Mouse (Mus musculus) liver, embryonic 14.5 days (tissue): ENCODE measurements around the gene Gpr89. TPM values are rescaled to one million over a fixed set of nuclear protein-coding genes. Genes with fewer than 3 reads are reported as not detected.

Source experiments
- ATAC-seq: fragments of 200-750 bp; cut with Nextera tagmentation; 2 replicates; pipeline ENCODE4 v1.8.0; 2017; ENCODE audit warnings: moderate number of reproducible peaks, mild to moderate bottlenecking, moderate library complexity; ENCODE audit not compliant: insufficient read depth
- DNase-seq, 3 experiments: peaks; one replicate each; pipeline ENCODE4 v3.0.0-alpha.2; 2012 to 2013; ENCODE audit warnings: low read depth in 3 of 3, low spot score in 3 of 3
- H3K27ac ChIP-seq: fragments of 300-500 bp; sonication (generic); 2 replicates; pipeline ENCODE4 v1.5.1; 2014; ENCODE audit warnings: moderate library complexity, mild to moderate bottlenecking, control low read depth, inconsistent platforms
- H3K27me3 ChIP-seq: fragments of 300-500 bp; sonication (generic); 2 replicates; pipeline ENCODE4 v1.6.1; 2014; ENCODE audit warnings: mild to moderate bottlenecking, low read length, moderate library complexity; ENCODE audit not compliant: control insufficient read depth, insufficient read depth
- H3K36me3 ChIP-seq: fragments of 300-500 bp; sonication (generic); replicated peaks from 2 replicates; pipeline ENCODE4 v1.6.1; 2014; ENCODE audit warnings: low read depth; ENCODE audit not compliant: control insufficient read depth, insufficient read depth
- H3K4me1 ChIP-seq, 2 experiments: fragments of 200-500 bp in 1 of 2; fragments of 300-500 bp in 1 of 2; sonication (generic) in 1 of 2; replicated peaks; 2 replicates each; pipeline ENCODE4 v1.6.1; 2012 to 2014; ENCODE audit warnings: antibody characterized with exemption in 1 of 2, inconsistent platforms in 1 of 2, low read length in 1 of 2; ENCODE audit not compliant: control insufficient read depth in 2 of 2, insufficient read depth in 2 of 2
- H3K4me2 ChIP-seq: fragments of 300-500 bp; sonication (generic); 2 replicates; pipeline ENCODE4 v1.6.1; 2014; ENCODE audit warnings: low read depth, mild to moderate bottlenecking, control low read depth, moderate library complexity
- H3K4me3 ChIP-seq, 2 experiments: fragments of 200-500 bp in 1 of 2; fragments of 300-500 bp in 1 of 2; sonication (generic) in 1 of 2; 2 replicates each; pipeline ENCODE4 v1.5.1; 2012 to 2014; ENCODE audit warnings: low read depth in 2 of 2, low read length in 2 of 2, mild to moderate bottlenecking in 2 of 2, control low read depth in 1 of 2, inconsistent platforms in 1 of 2, moderate library complexity in 1 of 2; ENCODE audit not compliant: insufficient read depth in 1 of 2
- H3K9ac ChIP-seq: fragments of 300-500 bp; sonication (generic); replicated peaks from 2 replicates; pipeline ENCODE4 v1.6.1; 2014; ENCODE audit warnings: mild to moderate bottlenecking, control low read depth, moderate library complexity
- H3K9me3 ChIP-seq: fragments of 300-500 bp; sonication (generic); 2 replicates; pipeline ENCODE4 v1.6.1; 2016; ENCODE audit warnings: low read length, mixed read lengths; ENCODE audit not compliant: control insufficient read depth
- CTCF ChIP-seq: IDR thresholded peaks from 2 replicates; pipeline ENCODE4 v1.5.1; 2016; ENCODE audit warnings: antibody characterized with exemption, low read depth, control low read depth
- EP300 ChIP-seq: IDR thresholded peaks from 2 replicates; pipeline ENCODE4 v1.6.1; 2016; ENCODE audit warnings: antibody characterized with exemption, low read depth
- WGBS: fragments of 180-500 bp; shearing (Covaris S2); extraction: QIAGEN DNeasy Blood & Tissue Kit; methylation state at CpG from one replicate; pipeline ENCODE4 v1.1.7; 2014; ENCODE audit not compliant: insufficient replicate concordance; 5-methylcytosine and 5-hydroxymethylcytosine counted together
- polyA plus RNA-seq, 2 experiments: library from polyadenylated mRNA; depleted of rRNA in 1 of 2; stranded (reverse) in 1 of 2; unstranded in 1 of 2; fragments of >200 nt; fragmentation: Nextera tagmentation in 1 of 2; extraction: Ambion mirVana in 1 of 2; gene quantifications; 2 replicates each; pipeline versions ENCODE4 v1.2.1 to v1.2.3; 2012 to 2014

Gpr89 gene
- polyA plus RNA-seq, 2 experiments, result 4.9 to 24.7 TPM

- DNase-seq (no peak), ATAC-seq (no peak)
- Histone ChIP-seq H3K4me2 (no peak overlapping the region), H3K9ac (no peak overlapping the region), H3K4me3 (no peak overlapping the region), H3K36me3 (no peaks in the 10 kb centered on the region), H3K4me1 (no peaks in the 10 kb centered on the region), H3K9me3 (no peaks in the 10 kb centered on the region), H3K27me3 (no peaks in the 10 kb centered on the region), H3K27ac (no peak overlapping the region)
- WGBS, result 77% methylated on average over 4 of the region's 4 CpGs
- TF ChIP-seq EP300 (no peak), CTCF (no peak)
Measured at GRCm38 (mm10) chr3:96821581-96821980, 83.6 kb downstream of the Gpr89 start.

GRCm38 (mm10) chr3:96820116-96820915 lies 84.8 kb downstream of the Gpr89 start:
- H3K36me3 ChIP-seq, result no peaks in the 10 kb centered on the region
- H3K4me1 ChIP-seq, result no peaks in the 10 kb centered on the region
- H3K4me2 ChIP-seq, result no peak overlapping the region
- H3K27me3 ChIP-seq, result no peaks in the 10 kb centered on the region
- ATAC-seq, result no peak
- H3K4me3 ChIP-seq, result no peak overlapping the region
- TF ChIP-seq CTCF, result no peak
- TF ChIP-seq EP300, result no peak
- H3K9me3 ChIP-seq, result no peaks in the 10 kb centered on the region
- no peak overlapping the region for H3K9ac ChIP-seq
- WGBS, result 54% methylated on average over 6 of the region's 6 CpGs
- DNase-seq, result no peak
- H3K27ac ChIP-seq, result no peak overlapping the region

Other genes with a start within 250 kb of the Gpr89 start
- 0.26 and 0.39 TPM in 2 replicates for gene Ankrd35, start 235.2 kb downstream of the Gpr89 start, polyA plus RNA-seq (2012; rRNA removed)
- gene Ankrd35, start 235.2 kb downstream of the Gpr89 start, polyA plus RNA-seq (2014; fragmentation: Nextera tagmentation; extraction: Ambion mirVana), result 0.13 and 0.22 TPM in 2 replicates
- 5.1 and 5.7 TPM in 2 replicates for gene Pias3, start 209.0 kb downstream of the Gpr89 start, polyA plus RNA-seq (2012; rRNA removed)
- 3.6 and 4.1 TPM in 2 replicates for gene Pias3, start 209.0 kb downstream of the Gpr89 start, polyA plus RNA-seq (2014; fragmentation: Nextera tagmentation; extraction: Ambion mirVana)
- 0.62 and 0.65 TPM in 2 replicates for gene Nudt17, start 196.8 kb downstream of the Gpr89 start, polyA plus RNA-seq (2012; rRNA removed)
- gene Nudt17, start 196.8 kb downstream of the Gpr89 start, polyA plus RNA-seq (2014; fragmentation: Nextera tagmentation; extraction: Ambion mirVana), result 1.4 and 1.5 TPM in 2 replicates
- gene Polr3c, start 177.7 kb downstream of the Gpr89 start, polyA plus RNA-seq (2012; rRNA removed), result 15.4 and 21.6 TPM in 2 replicates
- gene Polr3c, start 177.7 kb downstream of the Gpr89 start, polyA plus RNA-seq (2014; fragmentation: Nextera tagmentation; extraction: Ambion mirVana), result 14.5 and 14.6 TPM in 2 replicates
- gene Rnf115, start 177.7 kb downstream of the Gpr89 start, polyA plus RNA-seq (2012; rRNA removed), result 9.6 and 12.4 TPM in 2 replicates
- 28.2 and 33.0 TPM in 2 replicates for gene Rnf115, start 177.7 kb downstream of the Gpr89 start, polyA plus RNA-seq (2014; fragmentation: Nextera tagmentation; extraction: Ambion mirVana)
- gene Pdzk1, start 76.1 kb downstream of the Gpr89 start, polyA plus RNA-seq (2012; rRNA removed), result 3.8 and 6.3 TPM in 2 replicates
- 11.4 and 12.3 TPM in 2 replicates for gene Pdzk1, start 76.1 kb downstream of the Gpr89 start, polyA plus RNA-seq (2014; fragmentation: Nextera tagmentation; extraction: Ambion mirVana)
- 0.07 and 0.08 TPM in 2 replicates for gene Cd160, start 76.0 kb downstream of the Gpr89 start, polyA plus RNA-seq (2012; rRNA removed)
- 0.11 TPM in 1 of 2 replicates, not detected in the other for gene Cd160, start 76.0 kb downstream of the Gpr89 start, polyA plus RNA-seq (2014; fragmentation: Nextera tagmentation; extraction: Ambion mirVana)
- gene Gja5, start 653 bp downstream of the Gpr89 start, polyA plus RNA-seq (2012; rRNA removed), result 1.4 and 1.5 TPM in 2 replicates
- 0.58 and 0.68 TPM in 2 replicates for gene Gja5, start 653 bp downstream of the Gpr89 start, polyA plus RNA-seq (2014; fragmentation: Nextera tagmentation; extraction: Ambion mirVana)
- gene Gja8, start 20.7 kb upstream of the Gpr89 start, polyA plus RNA-seq (2012; rRNA removed), result not detected in 2 replicates
- not detected in 2 replicates for gene Gja8, start 20.7 kb upstream of the Gpr89 start, polyA plus RNA-seq (2014; fragmentation: Nextera tagmentation; extraction: Ambion mirVana)